In the genomic region with DNA sequence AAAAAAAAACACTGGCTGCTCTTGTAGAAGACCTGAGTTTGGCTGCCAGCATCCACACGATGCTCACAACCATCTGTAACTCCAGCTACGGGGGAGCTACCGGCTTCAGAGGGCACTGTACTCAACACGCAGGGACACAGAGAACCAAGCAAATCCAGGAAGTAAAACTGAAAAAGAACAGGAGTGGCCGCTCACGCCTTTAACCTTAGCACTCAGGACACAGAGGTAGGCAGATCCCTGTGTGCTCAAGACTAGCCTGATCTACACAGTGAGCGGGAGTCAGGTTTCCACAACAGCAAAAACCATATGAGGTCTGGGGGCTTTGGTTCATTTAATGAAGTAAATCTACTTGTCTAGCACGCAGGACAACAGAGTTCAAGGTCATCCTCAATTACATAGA, we compare ENCODE assay signal across 31 mouse cellular contexts. TPM values are rescaled to one million over a fixed set of nuclear protein-coding genes. Genes with fewer than 3 reads are reported as not detected.
DNase-seq lines count a peak whose midpoint lies in the region; ATAC-seq and TF ChIP-seq lines count a peak whose summit lies in the region.
"Had no signal": no experiment of that assay in that cellular context is flagged by ENCODE, and none has a peak within 500 bp of the region (broad histone marks: within the 10 kb centered on the region; RNA-seq: fewer than 3 reads in every experiment).

No protein-coding gene starts in this region.

- no peak for TF ChIP-seq CTCF in hindbrain, postnatal 0 days (IDR thresholded peaks at IDR 0.05; ENCODE audit: low read depth)
- TF ChIP-seq CTCF in intestine, postnatal 0 days (IDR thresholded peaks at IDR 0.05; ENCODE audit: low read depth), result no peak
- TF ChIP-seq CTCF in stomach, postnatal 0 days (IDR thresholded peaks at IDR 0.05; ENCODE audit: low read depth), result no peak

- H3K9me3 ChIP-seq in hindbrain, embryonic 10.5 days, result no peaks in the 10 kb centered on the region
- no peaks in the 10 kb centered on the region for H3K9me3 ChIP-seq in hindbrain, postnatal 0 days (ENCODE audit: low read length)
- H3K9me3 ChIP-seq in intestine, postnatal 0 days (ENCODE audit: control insufficient read depth), result no peaks in the 10 kb centered on the region
- H3K9me3 ChIP-seq in stomach, postnatal 0 days (ENCODE audit: control insufficient read depth, low read length), result no peaks in the 10 kb centered on the region
- H3K9me3 ChIP-seq: embryonic facial prominence, embryonic 10.5 days; embryonic facial prominence, embryonic 13.5 days; forebrain, embryonic 13.5 days; heart, embryonic 12.5 days; heart, embryonic 15.5 days had no signal

- TF ChIP-seq EP300 in stomach, postnatal 0 days (optimal IDR thresholded peaks at IDR 0.05), result no peak

- no peak for ATAC-seq in hindbrain, postnatal 0 days
- peak; percentile 58 for ATAC-seq in intestine, postnatal 0 days
- ATAC-seq in stomach, postnatal 0 days (ENCODE audit: low FRiP score, low TSS enrichment), result no peak
- ATAC-seq: CD4-positive, CD25-positive, alpha-beta regulatory T cell, adult 4 months; forebrain, embryonic 13.5 days; forebrain, postnatal 0 days; Patski had no signal

- no peak for DNase-seq in hindbrain, embryonic 10.5 days (ENCODE audit: low spot score)
- DNase-seq in hindbrain, postnatal 0 days (ENCODE audit: low spot score), result no peak
- DNase-seq in R1 (ENCODE audit: low read depth, low spot score), result peak; percentile 44
- peak; percentile 42 for DNase-seq in stomach, postnatal 0 days (ENCODE audit: low spot score)
- no peak for DNase-seq in frontal cortex, postnatal 36 days (ENCODE audit: low spot score in 2 of 2)
- DNase-seq in retina, postnatal 1 day, result no peak
- DNase-seq: adrenal gland, adult 2 months; cerebellum, adult 11 months; cerebellum, adult 2 months; cerebellum, adult 9-11 months; cerebellum, postnatal 25 days; embryo, embryonic 11 days; forebrain, postnatal 0 days; gastrocnemius, postnatal 25 days; heart, adult 18-20 months; heart, postnatal 10 days; heart, postnatal 36 days had no signal

- no peaks in the 10 kb centered on the region for H3K27me3 ChIP-seq in hindbrain, embryonic 10.5 days (ENCODE audit: insufficient read depth, poor library complexity, severe bottlenecking)
- no peaks in the 10 kb centered on the region for H3K27me3 ChIP-seq in hindbrain, postnatal 0 days (ENCODE audit: insufficient read depth, low read length)
- H3K27me3 ChIP-seq in intestine, postnatal 0 days (replicated peaks; ENCODE audit: control insufficient read depth, insufficient read depth, low read length), result no peaks in the 10 kb centered on the region
- no peaks in the 10 kb centered on the region for H3K27me3 ChIP-seq in stomach, postnatal 0 days (ENCODE audit: control insufficient read depth, insufficient read depth, low read length)
- H3K27me3 ChIP-seq: embryonic facial prominence, embryonic 13.5 days; forebrain, embryonic 13.5 days; heart, embryonic 12.5 days; heart, embryonic 15.5 days; Patski had no signal

- peak overlapping the region; percentile 23; the same call in 1 of the 2 replicates for H3K27ac ChIP-seq in hindbrain, embryonic 10.5 days
- H3K27ac ChIP-seq in hindbrain, postnatal 0 days, result no peak overlapping the region
- peak overlapping the region; percentile 77 for H3K27ac ChIP-seq in intestine, postnatal 0 days (ENCODE audit: low read depth, low read length)
- H3K27ac ChIP-seq in stomach, postnatal 0 days (replicated peaks), result no peak overlapping the region
- H3K27ac ChIP-seq: forebrain, embryonic 13.5 days; heart, embryonic 15.5 days; hindbrain, embryonic 14.5 days had no signal

- no peak overlapping the region for H3K9ac ChIP-seq in hindbrain, postnatal 0 days (replicated peaks; ENCODE audit: low read length)
- H3K9ac ChIP-seq in intestine, postnatal 0 days (ENCODE audit: low read depth, low read length), result no peak overlapping the region
- no peak overlapping the region for H3K9ac ChIP-seq in stomach, postnatal 0 days (ENCODE audit: low read length)
- H3K9ac ChIP-seq: embryonic facial prominence, embryonic 13.5 days; forebrain, embryonic 13.5 days; forebrain, postnatal 0 days; heart, embryonic 12.5 days; heart, embryonic 15.5 days; hindbrain, embryonic 14.5 days had no signal

- 87% methylated on average over 8 of the region's 8 CpGs for WGBS in hindbrain, embryonic 10.5 days
- WGBS in hindbrain, postnatal 0 days, result 80% methylated on average over 8 of the region's 8 CpGs
- 36% methylated on average over 8 of the region's 8 CpGs for whole genome bisulfite sequencing in intestine, postnatal 0 days
- WGBS in stomach, postnatal 0 days, result 65% methylated on average over 8 of the region's 8 CpGs

- no peak overlapping the region for H3K4me3 ChIP-seq in hindbrain, embryonic 10.5 days
- H3K4me3 ChIP-seq in hindbrain, postnatal 0 days (ENCODE audit: low read length), result no peak overlapping the region
- no peak overlapping the region for H3K4me3 ChIP-seq in intestine, postnatal 0 days (ENCODE audit: low read depth, low read length)
- no peak overlapping the region for H3K4me3 ChIP-seq in stomach, postnatal 0 days (ENCODE audit: low read depth, low read length)
- H3K4me3 ChIP-seq: embryonic facial prominence, embryonic 10.5 days; embryonic facial prominence, embryonic 13.5 days; erythroblast, embryonic 14.5 days; forebrain, embryonic 13.5 days; heart, embryonic 12.5 days; heart, embryonic 15.5 days had no signal

- H3K4me1 ChIP-seq in hindbrain, embryonic 10.5 days (replicated peaks), result peaks cover 37% of the 10 kb centered on the region
- H3K4me1 ChIP-seq in hindbrain, postnatal 0 days (ENCODE audit: insufficient read depth, low read length), result no peaks in the 10 kb centered on the region; the same call in 1 of the 2 replicates
- no peaks in the 10 kb centered on the region; the same call in none of the 2 replicates for H3K4me1 ChIP-seq in intestine, postnatal 0 days (replicated peaks; ENCODE audit: control insufficient read depth, insufficient read depth, low read length)
- H3K4me1 ChIP-seq in stomach, postnatal 0 days (replicated peaks; ENCODE audit: control insufficient read depth, insufficient read depth), result peaks cover 3% of the 10 kb centered on the region; the same call in 1 of the 2 replicates
- H3K4me1 ChIP-seq: forebrain, embryonic 13.5 days had no signal

- H3K36me3 ChIP-seq in hindbrain, embryonic 10.5 days, result no peaks in the 10 kb centered on the region
- H3K36me3 ChIP-seq in hindbrain, postnatal 0 days (ENCODE audit: insufficient read depth, low read length), result no peaks in the 10 kb centered on the region
- peaks cover 14% of the 10 kb centered on the region; the same call in 1 of the 2 replicates for H3K36me3 ChIP-seq in intestine, postnatal 0 days (ENCODE audit: control insufficient read depth, insufficient read depth)
- H3K36me3 ChIP-seq in stomach, postnatal 0 days (ENCODE audit: control insufficient read depth, insufficient read depth, low read length), result no peaks in the 10 kb centered on the region
- H3K36me3 ChIP-seq: embryonic facial prominence, embryonic 10.5 days; embryonic facial prominence, embryonic 13.5 days; heart, embryonic 12.5 days; heart, embryonic 15.5 days had no signal

- no peak overlapping the region for H3K4me2 ChIP-seq in hindbrain, postnatal 0 days (ENCODE audit: low read depth, low read length)
- no peak overlapping the region for H3K4me2 ChIP-seq in intestine, postnatal 0 days (replicated peaks; ENCODE audit: low read depth)
- no peak overlapping the region for H3K4me2 ChIP-seq in stomach, postnatal 0 days (replicated peaks; ENCODE audit: low read depth)
- H3K4me2 ChIP-seq: embryonic facial prominence, embryonic 13.5 days; forebrain, embryonic 13.5 days; heart, embryonic 12.5 days; heart, embryonic 15.5 days; hindbrain, embryonic 14.5 days had no signal

RNA-seq across cellular contexts. Expression of a gene that starts 1.8 kb away (rescaled TPM):
- 9.9 and 13.1 TPM in 2 replicates for polyA plus RNA-seq in hindbrain, embryonic 10.5 days (2016; fragmentation: Nextera tagmentation; extraction: Ambion mirVana)
- 32.9 and 43.6 TPM in 2 replicates for total RNA-seq in hindbrain, postnatal 0 days (2014; rRNA removed)
- polyA plus RNA-seq in hindbrain, postnatal 0 days (2015; fragmentation: Nextera tagmentation; extraction: Ambion mirVana), result 43.8 and 45.9 TPM in 2 replicates
- 2,929 and 3,267 TPM in 2 replicates for polyA plus RNA-seq in intestine, postnatal 0 days (2015; fragmentation: Nextera tagmentation; extraction: Ambion mirVana)
- polyA plus RNA-seq in stomach, postnatal 0 days (2015; fragmentation: Nextera tagmentation; extraction: Ambion mirVana), result 76.1 and 76.9 TPM in 2 replicates

RNA-seq across cellular contexts. Expression of a gene that starts 13.5 kb away (rescaled TPM):
- 127 and 135 TPM in 2 replicates for polyA plus RNA-seq in hindbrain, embryonic 10.5 days (2016; fragmentation: Nextera tagmentation; extraction: Ambion mirVana)
- total RNA-seq in hindbrain, postnatal 0 days (2014; rRNA removed), result 42.9 and 45.1 TPM in 2 replicates
- 39.3 and 42.0 TPM in 2 replicates for polyA plus RNA-seq in hindbrain, postnatal 0 days (2015; fragmentation: Nextera tagmentation; extraction: Ambion mirVana)
- 81.8 and 85.6 TPM in 2 replicates for polyA plus RNA-seq in intestine, postnatal 0 days (2015; fragmentation: Nextera tagmentation; extraction: Ambion mirVana)
- polyA plus RNA-seq in stomach, postnatal 0 days (2015; fragmentation: Nextera tagmentation; extraction: Ambion mirVana), result 157 and 176 TPM in 2 replicates

RNA-seq across cellular contexts. Expression of a gene that starts 18.7 kb away (rescaled TPM):
- polyA plus RNA-seq in hindbrain, embryonic 10.5 days (2016; fragmentation: Nextera tagmentation; extraction: Ambion mirVana), result 1,526 and 1,700 TPM in 2 replicates
- total RNA-seq in hindbrain, postnatal 0 days (2014; rRNA removed), result 743 and 824 TPM in 2 replicates
- polyA plus RNA-seq in hindbrain, postnatal 0 days (2015; fragmentation: Nextera tagmentation; extraction: Ambion mirVana), result 768 and 794 TPM in 2 replicates
- 1,691 and 1,755 TPM in 2 replicates for polyA plus RNA-seq in intestine, postnatal 0 days (2015; fragmentation: Nextera tagmentation; extraction: Ambion mirVana)
- polyA plus RNA-seq in stomach, postnatal 0 days (2015; fragmentation: Nextera tagmentation; extraction: Ambion mirVana), result 1,142 and 1,191 TPM in 2 replicates

RNA-seq across cellular contexts. Expression of a gene that starts 23.1 kb away (rescaled TPM):
- 1,174 and 1,234 TPM in 2 replicates for polyA plus RNA-seq in hindbrain, embryonic 10.5 days (2016; fragmentation: Nextera tagmentation; extraction: Ambion mirVana)
- total RNA-seq in hindbrain, postnatal 0 days (2014; rRNA removed), result 1,377 and 1,807 TPM in 2 replicates
- polyA plus RNA-seq in hindbrain, postnatal 0 days (2015; fragmentation: Nextera tagmentation; extraction: Ambion mirVana), result 800 and 828 TPM in 2 replicates
- 1,616 and 1,752 TPM in 2 replicates for polyA plus RNA-seq in intestine, postnatal 0 days (2015; fragmentation: Nextera tagmentation; extraction: Ambion mirVana)
- polyA plus RNA-seq in stomach, postnatal 0 days (2015; fragmentation: Nextera tagmentation; extraction: Ambion mirVana), result 1,442 and 1,485 TPM in 2 replicates

RNA-seq across cellular contexts. Expression of a gene that starts 30.5 kb away (rescaled TPM):
- 0.13 and 0.15 TPM in 2 replicates for polyA plus RNA-seq in hindbrain, embryonic 10.5 days (2016; fragmentation: Nextera tagmentation; extraction: Ambion mirVana)
- total RNA-seq in hindbrain, postnatal 0 days (2014; rRNA removed), result not detected in 2 replicates
- polyA plus RNA-seq in hindbrain, postnatal 0 days (2015; fragmentation: Nextera tagmentation; extraction: Ambion mirVana), result 0.15 TPM in 1 of 2 replicates, not detected in the other
- 0.70 and 0.82 TPM in 2 replicates for polyA plus RNA-seq in intestine, postnatal 0 days (2015; fragmentation: Nextera tagmentation; extraction: Ambion mirVana)
- polyA plus RNA-seq in stomach, postnatal 0 days (2015; fragmentation: Nextera tagmentation; extraction: Ambion mirVana), result 0.17 and 1.1 TPM in 2 replicates
- total RNA-seq: adrenal gland, adult 2 months; adrenal gland, postnatal 14 days; adrenal gland, postnatal 4 days; forebrain, postnatal 0 days; gastrocnemius, adult 8-10 months; gastrocnemius, postnatal 25 days; heart, postnatal 10 days; heart, postnatal 36 days had no signal
- polyA plus RNA-seq: CD4-positive, CD25-positive, alpha-beta regulatory T cell, adult 4 months; embryonic facial prominence, embryonic 10.5 days; erythroblast, embryonic 14.5 days; forebrain, postnatal 0 days; heart, embryonic 15.5 days; hindbrain, embryonic 11.5 days; hindbrain, embryonic 14.5 days; Patski had no signal

Comparison
In these comparisons a context has a peak if more than half of its experiments do, and no peak if none do; other contexts are left out.
1. H3K27ac ChIP-seq: peak in hindbrain, embryonic 10.5 days (single experiment) and intestine, postnatal 0 days (single experiment); none in hindbrain, postnatal 0 days (single experiment) and stomach, postnatal 0 days (single experiment).
2. DNase-seq: peak in R1 (single experiment) and stomach, postnatal 0 days (single experiment); none in hindbrain, embryonic 10.5 days (single experiment), hindbrain, postnatal 0 days (single experiment), frontal cortex, postnatal 36 days (0 of 2) and retina, postnatal 1 day (single experiment).
3. RNA of a gene that starts 1.8 kb away (polyA plus RNA-seq): 2,929 to 3,267 TPM in intestine, postnatal 0 days; 76.1 to 76.9 TPM in stomach, postnatal 0 days, 43.8 to 45.9 TPM in hindbrain, postnatal 0 days and 9.9 to 13.1 TPM in hindbrain, embryonic 10.5 days; every median in the first group is over 10 times any median in the second.